Comparison of ENCODE assay signal across 8 mouse cellular contexts in genomic region chr1:74587233-74587772, GRCm38 (mm10). TPM values are rescaled to one million over a fixed set of nuclear protein-coding genes. Genes with fewer than 3 reads are reported as not detected.
DNase-seq lines count a peak whose midpoint lies in the region; ATAC-seq lines count a peak whose summit lies in the region.

No protein-coding gene starts in this region.

- peak; percentile 43 for ATAC-seq in frontal cortex, adult (ENCODE audit: low TSS enrichment)
- no peak for ATAC-seq in hindbrain, embryonic 14.5 days (ENCODE audit: low FRiP score)
- no peak for ATAC-seq in midbrain, embryonic 13.5 days

- peaks cover 21% of the 10 kb centered on the region for H3K4me1 ChIP-seq in hindbrain, embryonic 14.5 days (replicated peaks; ENCODE audit: control insufficient read depth, insufficient read depth, low read length)
- H3K4me1 ChIP-seq in midbrain, embryonic 13.5 days (replicated peaks) = peaks cover 31% of the 10 kb centered on the region

- H3K9me3 ChIP-seq in hindbrain, embryonic 14.5 days (ENCODE audit: control insufficient read depth, low read length) = no peaks in the 10 kb centered on the region
- H3K9me3 ChIP-seq in midbrain, embryonic 13.5 days = no peaks in the 10 kb centered on the region

- peaks cover 42% of the 10 kb centered on the region for H3K36me3 ChIP-seq in hindbrain, embryonic 14.5 days (replicated peaks; ENCODE audit: control insufficient read depth, insufficient read depth)
- H3K36me3 ChIP-seq in midbrain, embryonic 13.5 days = peaks cover 37% of the 10 kb centered on the region

- H3K27ac ChIP-seq in hindbrain, embryonic 14.5 days = peak overlapping the region; percentile 83
- peak overlapping the region; percentile 80 for H3K27ac ChIP-seq in midbrain, embryonic 13.5 days

- H3K9ac ChIP-seq in hindbrain, embryonic 14.5 days = peak overlapping the region; percentile 72
- peak overlapping the region; percentile 92 for H3K9ac ChIP-seq in midbrain, embryonic 13.5 days (replicated peaks)

- peak overlapping the region; percentile 85 for H3K4me3 ChIP-seq in hindbrain, embryonic 14.5 days (replicated peaks; ENCODE audit: low read length)
- peak overlapping the region; percentile 91 for H3K4me3 ChIP-seq in midbrain, embryonic 13.5 days (replicated peaks)

- no peaks in the 10 kb centered on the region for H3K27me3 ChIP-seq in hindbrain, embryonic 14.5 days (ENCODE audit: control insufficient read depth, insufficient read depth, low read length)
- H3K27me3 ChIP-seq in midbrain, embryonic 13.5 days = no peaks in the 10 kb centered on the region

- DNase-seq in frontal cortex, postnatal 14 days (ENCODE audit: low spot score in 2 of 2) = no peak
- DNase-seq in ovary, postnatal 14 days (ENCODE audit: low spot score) = peak; percentile 25
- no peak for DNase-seq in ovary, postnatal 36 days (ENCODE audit: low spot score)
- DNase-seq in hindbrain, embryonic 14.5 days (ENCODE audit: low spot score) = no peak
- no peak for DNase-seq in adrenal gland, adult 18-20 months (ENCODE audit: low spot score in 2 of 2)
- no peak for DNase-seq in cerebellum, postnatal 25 days

- under 1% methylated on average over 24 of the region's 24 CpGs for WGBS in hindbrain, embryonic 14.5 days
- WGBS in midbrain, embryonic 13.5 days = under 1% methylated on average over 24 of the region's 24 CpGs

- peak overlapping the region; percentile 77 for H3K4me2 ChIP-seq in hindbrain, embryonic 14.5 days (replicated peaks)
- H3K4me2 ChIP-seq in midbrain, embryonic 13.5 days (replicated peaks) = peak overlapping the region; percentile 94

RNA-seq across cellular contexts. Expression of gene Zfp142, which starts 0.7 kb away (rescaled TPM):
- polyA plus RNA-seq in hindbrain, embryonic 14.5 days (2014; fragmentation: Nextera tagmentation; extraction: Ambion mirVana) = 8.4 and 10.2 TPM in 2 replicates
- 7.9 and 9.0 TPM in 2 replicates for polyA plus RNA-seq in midbrain, embryonic 13.5 days (2015; fragmentation: Nextera tagmentation; extraction: Ambion mirVana)
- 10 to 100 TPM; 15.4 to 20.1 TPM for total RNA-seq in adrenal gland, adult 18-20 months (2021)

RNA-seq across cellular contexts. Expression of gene Bcs1l, which starts 0.8 kb away (rescaled TPM):
- 23.1 and 23.3 TPM in 2 replicates for polyA plus RNA-seq in hindbrain, embryonic 14.5 days (2014; fragmentation: Nextera tagmentation; extraction: Ambion mirVana)
- polyA plus RNA-seq in midbrain, embryonic 13.5 days (2015; fragmentation: Nextera tagmentation; extraction: Ambion mirVana) = 21.1 and 24.4 TPM in 2 replicates
- 10 to 100 TPM; 27.0 to 31.0 TPM for total RNA-seq in adrenal gland, adult 18-20 months (2021)

RNA-seq across cellular contexts. Expression of gene Rnf25, which starts 13.9 kb away (rescaled TPM):
- polyA plus RNA-seq in hindbrain, embryonic 14.5 days (2014; fragmentation: Nextera tagmentation; extraction: Ambion mirVana) = 10.4 and 11.7 TPM in 2 replicates
- polyA plus RNA-seq in midbrain, embryonic 13.5 days (2015; fragmentation: Nextera tagmentation; extraction: Ambion mirVana) = 42.9 and 49.3 TPM in 2 replicates
- 10 to 100 TPM; 53.8 to 59.6 TPM for total RNA-seq in adrenal gland, adult 18-20 months (2021)

RNA-seq across cellular contexts. Expression of gene Stk36, which starts 13.9 kb away (rescaled TPM):
- 18.3 and 18.8 TPM in 2 replicates for polyA plus RNA-seq in hindbrain, embryonic 14.5 days (2014; fragmentation: Nextera tagmentation; extraction: Ambion mirVana)
- 25.8 and 26.4 TPM in 2 replicates for polyA plus RNA-seq in midbrain, embryonic 13.5 days (2015; fragmentation: Nextera tagmentation; extraction: Ambion mirVana)
- total RNA-seq in adrenal gland, adult 18-20 months (2021) = 1 to 10 TPM; 2.9 to 5.3 TPM

RNA-seq across cellular contexts. Expression of gene Usp37, which starts 43.2 kb away (rescaled TPM):
- 26.5 and 26.8 TPM in 2 replicates for polyA plus RNA-seq in hindbrain, embryonic 14.5 days (2014; fragmentation: Nextera tagmentation; extraction: Ambion mirVana)
- 32.2 and 33.4 TPM in 2 replicates for polyA plus RNA-seq in midbrain, embryonic 13.5 days (2015; fragmentation: Nextera tagmentation; extraction: Ambion mirVana)
- total RNA-seq in adrenal gland, adult 18-20 months (2021) = 10 to 100 TPM; 16.9 to 17.4 TPM
